Mouse (Mus musculus): ENCODE results near the gene Atp11a. TPM values are rescaled to one million over a fixed set of nuclear protein-coding genes. Genes with fewer than 3 reads are reported as not detected.

Gene Atp11a
- total RNA-seq, 2 experiments from 2014 or later = 21.8 to 23.4 TPM

Other genes starting within 250 kb of the Atp11a start
- not detected for gene Spaca7, start 184.0 kb upstream of the Atp11a start, total RNA-seq (2021)
- gene Tubgcp3, start 84.8 kb upstream of the Atp11a start, total RNA-seq (2021) = 1 to 10 TPM; 8.9 to 9.5 TPM
- gene Mcf2l, start 116.8 kb downstream of the Atp11a start, total RNA-seq (2021) = 10 to 100 TPM; 23.7 to 57.8 TPM

Measured in gastrocnemius, postnatal 14 days (tissue).